Mouse (Mus musculus) T-helper 17 cell (primary cell): ENCODE measurements at regions not wholly inside any gene's neighbourhood (a gene's known extent, or its start where the extent isn't known, plus 50 kb on each side); places are given as distances from the start of the nearest gene placed in this dataset.

Experiments
- in situ Hi-C, 2 experiments: fragments of 300-600 bp; cut with MboI, MseI; formaldehyde crosslinking; loops; 1 replicate in 1 of 2; 2 replicates in 1 of 2; pipeline ENCODE4 v1.15.1; 2025; ENCODE audit warnings: high pct_unique_total_duplicates in 2 of 2

- in situ Hi-C loops: loop anchor here in 1 of 2 experiments (25.0 kb wide), 1 partner anchor 719 kb away; no protein-coding TSS in a partner anchor
These were observed 53.9 kb upstream of the Cdkn3 start for GRCm38 (mm10) chr14:46706462-46706861.

- in situ Hi-C loops: loop anchor here in 1 of 2 experiments (25.0 kb wide), 1 partner anchor 717 kb away; no protein-coding TSS in a partner anchor
These were observed 56.0 kb upstream of the Cdkn3 start for GRCm38 (mm10) chr14:46704316-46704751.

GRCm38 (mm10) chr14:46702669-46703435, 57.5 kb upstream of the Cdkn3 start:
- in situ Hi-C loops: loop anchor here in 1 of 2 experiments (25.0 kb wide), 1 partner anchor 716 kb away; no protein-coding TSS in a partner anchor

- in situ Hi-C loops: loop anchor here in 1 of 2 experiments (10.0 kb wide), 1 partner anchor 808 kb away; no protein-coding TSS in a partner anchor
These were observed 67.8 kb upstream of the Cdkn3 start for GRCm38 (mm10) chr14:46692571-46692970.

- in situ Hi-C loops: loop anchor here in 1 of 2 experiments (10.0 kb wide), 1 partner anchor 807 kb away; no protein-coding TSS in a partner anchor
These were observed 68.3 kb upstream of the Cdkn3 start for GRCm38 (mm10) chr14:46692067-46692466.

GRCm38 (mm10) chr14:46682728-46683127, 77.6 kb upstream of the Cdkn3 start:
- in situ Hi-C loops: no loop called here

GRCm38 (mm10) chr14:46678935-46679334, 81.4 kb upstream of the Cdkn3 start:
- in situ Hi-C loops: no loop called here

GRCm38 (mm10) chr14:46671482-46672225, 88.7 kb upstream of the Cdkn3 start:
- in situ Hi-C loops: no loop called here

GRCm38 (mm10) chr14:46671062-46671461, 89.3 kb upstream of the Cdkn3 start:
- in situ Hi-C loops: no loop called here

- in situ Hi-C loops: no loop called here
These were observed 89.9 kb upstream of the Cdkn3 start for GRCm38 (mm10) chr14:46670221-46671046.

GRCm38 (mm10) chr14:46668275-46668674, 92.1 kb upstream of the Cdkn3 start:
- in situ Hi-C loops: no loop called here

GRCm38 (mm10) chr14:46664305-46664704, 96.0 kb upstream of the Cdkn3 start:
- in situ Hi-C loops: no loop called here

GRCm38 (mm10) chr14:46663529-46663928, 96.8 kb upstream of the Cdkn3 start:
- in situ Hi-C loops: no loop called here

- in situ Hi-C loops: no loop called here
These were observed 98.4 kb upstream of the Cdkn3 start for GRCm38 (mm10) chr14:46661792-46662545.

GRCm38 (mm10) chr14:46661118-46661791, 99.1 kb upstream of the Cdkn3 start:
- in situ Hi-C loops: no loop called here

- in situ Hi-C loops: no loop called here
These were observed 101.0 kb upstream of the Cdkn3 start for GRCm38 (mm10) chr14:46659365-46659764.

GRCm38 (mm10) chr14:46656249-46656648, 104.1 kb upstream of the Cdkn3 start:
- in situ Hi-C loops: no loop called here

- in situ Hi-C loops: no loop called here
These were observed 112.9 kb upstream of the Cdkn3 start for GRCm38 (mm10) chr14:46647319-46647974.

- in situ Hi-C loops: no loop called here
These were observed 113.5 kb upstream of the Cdkn3 start for GRCm38 (mm10) chr14:46646673-46647318.
